Mouse (Mus musculus) forebrain, postnatal 0 days (tissue): ENCODE results near the gene Fis1. TPM values are rescaled to one million over a fixed set of nuclear protein-coding genes. Genes with fewer than 3 reads are reported as not detected.

Source experiments
- ATAC-seq: fragments of 200-750 bp; cut with Nextera tagmentation; 2 replicates; pipeline ENCODE4 v1.8.0; 2017; ENCODE audit warnings: mild to moderate bottlenecking, moderate library complexity
- DNase-seq: peaks from one replicate; pipeline ENCODE4 v3.0.0-alpha.2; 2015
- H3K27ac ChIP-seq: fragments of 300-500 bp; sonication (generic); 2 replicates; pipeline ENCODE4 v1.5.1; 2014; ENCODE audit warnings: low read depth, mild to moderate bottlenecking, antibody characterized with exemption, low read length, moderate library complexity, mixed read lengths
- H3K27me3 ChIP-seq: fragments of 300-500 bp; sonication (generic); 2 replicates; pipeline ENCODE4 v1.6.1; 2014; ENCODE audit warnings: mild to moderate bottlenecking, low read length, mixed read lengths; ENCODE audit not compliant: insufficient read depth
- H3K36me3 ChIP-seq: fragments of 300-500 bp; sonication (generic); 2 replicates; pipeline ENCODE4 v1.6.1; 2014; ENCODE audit warnings: mild to moderate bottlenecking, moderate library complexity; ENCODE audit not compliant: insufficient read depth
- H3K4me1 ChIP-seq: fragments of 300-500 bp; sonication (generic); 2 replicates; pipeline ENCODE4 v1.6.1; 2014; ENCODE audit warnings: antibody characterized with exemption; ENCODE audit not compliant: insufficient read depth
- H3K4me2 ChIP-seq: fragments of 300-500 bp; sonication (generic); 2 replicates; pipeline ENCODE4 v1.6.1; 2014; ENCODE audit warnings: low read depth, mild to moderate bottlenecking, moderate library complexity
- H3K4me3 ChIP-seq: fragments of 300-500 bp; sonication (generic); 2 replicates; pipeline ENCODE4 v1.5.1; 2014; ENCODE audit warnings: low read depth, low read length, mixed read lengths
- H3K9ac ChIP-seq: fragments of 300-500 bp; sonication (generic); 2 replicates; pipeline ENCODE4 v1.6.1; 2014; ENCODE audit warnings: mild to moderate bottlenecking
- H3K9me3 ChIP-seq: fragments of 300-500 bp; sonication (generic); 2 replicates; pipeline ENCODE4 v1.6.1; 2016; ENCODE audit warnings: low read length
- CTCF ChIP-seq: sonication (generic); IDR thresholded peaks from 2 replicates; pipeline ENCODE4 v1.5.1; 2016; ENCODE audit warnings: antibody characterized with exemption, control low read depth, low read depth
- WGBS: fragments of 180-500 bp; shearing (Covaris S2); extraction: QIAGEN DNeasy Blood & Tissue Kit; methylation state at CpG from one replicate; pipeline ENCODE4 v1.1.7; 2014; 5-methylcytosine and 5-hydroxymethylcytosine counted together
- polyA plus RNA-seq: library from polyadenylated mRNA; unstranded; fragments of >200 nt; fragmentation: Nextera tagmentation; extraction: Ambion mirVana; gene quantifications from 2 replicates; pipeline ENCODE4 v1.2.1, GENCODE M21; 2015
- total RNA-seq: library from RNA; depleted of rRNA; stranded (reverse); fragments of >200 nt; gene quantifications from 2 replicates; pipeline ENCODE4 v1.2.3, GENCODE M21; 2014

The Fis1 gene
- total and polyA plus RNA-seq, 2 experiments from 2014 or later = 221 to 377 TPM

DNA sequence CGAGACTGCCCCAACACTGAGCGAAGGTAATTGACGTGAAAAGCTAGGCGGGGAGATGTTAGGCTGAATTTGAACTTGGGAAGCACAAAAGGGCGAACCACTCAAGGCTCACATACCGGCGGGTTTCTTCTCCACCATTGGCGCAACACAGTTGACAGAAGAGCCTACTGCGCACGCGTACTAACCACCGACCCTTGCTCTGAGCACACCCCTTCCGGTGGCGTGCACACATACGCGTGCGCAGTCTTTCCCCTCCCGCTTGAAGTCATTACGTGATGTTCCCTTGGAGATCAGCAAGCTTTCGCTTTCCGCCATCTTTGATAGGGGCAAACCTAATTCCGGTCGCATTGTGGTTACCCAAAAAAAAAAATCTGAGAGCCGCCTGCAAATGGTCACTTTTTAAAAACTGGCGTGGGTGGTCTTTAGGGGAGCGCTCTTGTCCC is 33.6 kb downstream of the Fis1 start, which contains the start of gene Plod3:
Gene Plod3 (plus strand): TSS at position 325 of the 443 bp plus-strand sequence.
- Histone ChIP-seq H3K4me1 (peaks cover 3% of the 10 kb centered on the region; the same call in 1 of the 2 replicates), H3K9me3 (no peaks in the 10 kb centered on the region), H3K9ac (peak within 1 kb of the TSS; percentile 99), H3K4me2 (peak within 1 kb of the TSS; percentile 91), H3K27me3 (no peaks in the 10 kb centered on the region), H3K36me3 (peaks cover 54% of the 10 kb centered on the region), H3K4me3 (peak within 1 kb of the TSS; percentile 98), H3K27ac (peak within 1 kb of the TSS; percentile 96)
- peak; percentile 100 for DNase-seq
- WGBS = under 1% methylated on average over 26 of the region's 26 CpGs
- peak; percentile 97 for ATAC-seq
- no peak; the same call in none of the 2 replicates for TF ChIP-seq CTCF

DNA sequence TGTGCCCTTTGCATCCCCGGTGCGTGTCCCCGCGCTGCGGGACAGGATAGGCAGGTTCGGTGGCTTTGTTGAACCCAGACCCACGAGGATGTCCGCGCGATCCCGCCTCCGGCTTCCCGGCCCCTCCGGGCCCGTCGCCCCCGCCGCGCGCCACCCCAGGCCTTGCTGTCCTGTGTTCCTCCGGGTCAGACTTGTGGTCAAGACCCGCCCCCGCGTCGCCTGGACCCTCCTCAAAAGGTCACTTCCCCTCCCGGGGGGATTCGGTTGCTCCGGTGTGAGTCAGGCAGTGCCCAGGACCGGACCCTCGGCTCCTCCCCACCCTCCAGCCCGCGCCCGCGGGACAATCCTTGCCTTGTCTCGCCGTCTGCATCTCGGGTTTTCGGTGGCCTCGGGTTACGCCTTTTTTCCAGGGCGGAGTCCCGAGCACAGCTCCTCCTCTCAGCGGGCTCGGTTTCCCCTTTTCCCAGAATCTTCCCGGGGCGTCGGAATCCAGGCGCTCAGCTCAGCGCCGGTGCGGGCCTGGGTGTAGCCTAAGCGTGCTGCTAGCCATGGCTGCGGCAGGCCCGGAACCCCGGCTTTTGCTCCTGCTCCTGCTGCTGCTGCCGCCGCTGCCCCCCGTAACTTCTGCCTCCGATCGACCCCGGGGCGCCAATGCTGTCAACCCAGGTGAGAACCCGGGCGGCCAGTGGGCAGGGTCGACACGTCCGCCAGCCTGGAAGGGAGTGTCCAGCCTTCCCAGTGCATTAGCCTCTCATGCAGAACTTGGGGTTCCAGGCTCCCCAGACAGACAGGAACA is 34.3 kb downstream of the Fis1 start:
- peak overlapping the region; percentile 99 for H3K9ac ChIP-seq

GRCm38 (mm10) chr5:136987934-136988271 is 34.8 kb downstream of the Fis1 start, which contains the start of gene Znhit1:
Znhit1 (minus strand) TSS chr5:136988021.
- Histone ChIP-seq H3K4me2 (peak within 1 kb of the TSS; percentile 91), H3K4me1 (peaks cover 3% of the 10 kb centered on the region; the same call in 1 of the 2 replicates), H3K9me3 (no peaks in the 10 kb centered on the region), H3K36me3 (peaks cover 59% of the 10 kb centered on the region), H3K9ac (peak within 1 kb of the TSS; percentile 99), H3K27me3 (no peaks in the 10 kb centered on the region), H3K27ac (peak within 1 kb of the TSS; percentile 96), H3K4me3 (peak within 1 kb of the TSS; percentile 98)
- no peak for TF ChIP-seq CTCF
- WGBS = 4% methylated on average over 12 of the region's 12 CpGs
- DNase-seq (peak; percentile 46), ATAC-seq (no peak)

More for the DNA sequence above, 34.3 kb downstream of the Fis1 start:
- H3K9me3 ChIP-seq = no peaks in the 10 kb centered on the region
- under 1% methylated on average over 66 of the region's 67 CpGs for WGBS
- H3K27me3 ChIP-seq = no peaks in the 10 kb centered on the region
- H3K36me3 ChIP-seq = peaks cover 54% of the 10 kb centered on the region
- H3K4me1 ChIP-seq = peaks cover 3% of the 10 kb centered on the region; the same call in 1 of the 2 replicates
- TF ChIP-seq CTCF = no peak
- DNase-seq (peak; percentile 80), ATAC-seq (peak; percentile 63)
- H3K27ac ChIP-seq = peak overlapping the region; percentile 96
- H3K4me3 ChIP-seq = peak overlapping the region; percentile 98
- peak overlapping the region; percentile 91 for H3K4me2 ChIP-seq

- H3K27me3 ChIP-seq = no peaks in the 10 kb centered on the region
- peak overlapping the region; percentile 91 for H3K4me2 ChIP-seq
- H3K36me3 ChIP-seq = peaks cover 59% of the 10 kb centered on the region
- WGBS = 55% methylated on average over 7 of the region's 7 CpGs
- no peaks in the 10 kb centered on the region for H3K9me3 ChIP-seq
- H3K4me3 ChIP-seq = peak overlapping the region; percentile 98
- peak; percentile 40 for DNase-seq
- TF ChIP-seq CTCF = no peak
- H3K9ac ChIP-seq = peak overlapping the region; percentile 99; the same call in 1 of the 2 replicates
- peak overlapping the region; percentile 96; the same call in 1 of the 2 replicates for H3K27ac ChIP-seq
- H3K4me1 ChIP-seq = peaks cover 3% of the 10 kb centered on the region; the same call in 1 of the 2 replicates
- no peak for ATAC-seq
These were observed 35.3 kb downstream of the Fis1 start for GRCm38 (mm10) chr5:136988420-136988819.

GRCm38 (mm10) chr5:136989801-136990200 is 36.7 kb downstream of the Fis1 start:
- no peak for TF ChIP-seq CTCF
- Histone ChIP-seq H3K9ac (no peak overlapping the region), H3K27me3 (no peaks in the 10 kb centered on the region), H3K4me3 (no peak overlapping the region), H3K4me2 (no peak overlapping the region), H3K27ac (no peak overlapping the region), H3K4me1 (peaks cover 3% of the 10 kb centered on the region; the same call in 1 of the 2 replicates), H3K36me3 (peaks cover 61% of the 10 kb centered on the region), H3K9me3 (no peaks in the 10 kb centered on the region)
- no peak for ATAC-seq
- WGBS = 92% methylated on average over 6 of the region's 6 CpGs
- DNase-seq = no peak

DNA sequence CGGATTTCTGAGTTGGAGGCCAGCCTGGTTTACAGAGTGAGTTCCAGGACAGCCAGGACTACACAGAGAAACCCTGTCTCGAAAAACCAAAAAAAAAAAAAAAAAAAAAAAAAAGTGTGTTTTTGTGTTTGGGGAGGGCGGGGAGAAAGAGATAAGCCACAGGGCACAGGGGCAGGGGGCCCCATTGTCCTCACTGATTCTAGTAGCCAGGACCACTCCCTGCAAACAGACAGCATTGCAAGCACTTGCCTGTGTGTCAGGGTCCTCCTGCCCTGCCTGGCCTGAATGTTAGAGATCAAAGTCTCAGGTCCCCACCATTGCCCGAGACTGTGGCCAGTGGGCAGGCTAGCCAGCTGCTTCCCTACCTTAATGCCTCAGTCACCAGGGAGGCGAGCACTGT is 46.4 kb downstream of the Fis1 start:
- H3K36me3 ChIP-seq = peaks cover 20% of the 10 kb centered on the region
- ATAC-seq (no peak), DNase-seq (no peak)
- TF ChIP-seq CTCF = no peak
- H3K27ac ChIP-seq = no peak overlapping the region
- H3K9me3 ChIP-seq = no peaks in the 10 kb centered on the region
- no peak overlapping the region for H3K4me3 ChIP-seq
- H3K27me3 ChIP-seq = no peaks in the 10 kb centered on the region
- no peaks in the 10 kb centered on the region for H3K4me1 ChIP-seq
- 77% methylated on average over 4 of the region's 5 CpGs for WGBS
- H3K4me2 ChIP-seq = no peak overlapping the region
- no peak overlapping the region for H3K9ac ChIP-seq

DNA sequence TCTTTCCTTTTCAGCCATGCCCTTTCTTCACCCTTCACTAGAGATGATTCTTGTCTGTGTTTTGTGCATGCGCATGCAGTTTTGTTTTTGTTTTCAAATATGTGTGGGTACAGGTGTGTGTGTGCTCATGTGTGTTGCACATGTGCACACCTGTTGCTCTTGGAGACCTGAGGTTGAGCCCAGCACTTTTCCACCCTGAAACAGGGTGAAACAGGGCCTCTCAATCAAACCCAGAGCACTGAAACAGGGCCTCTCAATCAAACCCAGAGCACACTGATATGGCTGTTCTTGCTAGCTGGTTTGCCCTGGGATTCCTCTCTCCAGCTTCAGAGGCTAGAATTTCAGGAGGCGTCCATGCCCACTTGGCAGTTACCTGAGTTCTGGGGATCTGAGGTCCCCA is 47.5 kb downstream of the Fis1 start:
- no peak overlapping the region for H3K27ac ChIP-seq
- ATAC-seq = no peak
- H3K4me2 ChIP-seq = no peak overlapping the region
- H3K9me3 ChIP-seq = no peaks in the 10 kb centered on the region
- 86% methylated on average over 2 of the region's 2 CpGs for WGBS
- no peak overlapping the region for H3K9ac ChIP-seq
- peak; percentile 29 for DNase-seq
- H3K36me3 ChIP-seq = peaks cover 8% of the 10 kb centered on the region
- no peaks in the 10 kb centered on the region for H3K27me3 ChIP-seq
- H3K4me1 ChIP-seq = no peaks in the 10 kb centered on the region
- no peak overlapping the region for H3K4me3 ChIP-seq
- no peak for TF ChIP-seq CTCF
